17 mouse cellular contexts compared by ENCODE assay signal in the genomic region with DNA sequence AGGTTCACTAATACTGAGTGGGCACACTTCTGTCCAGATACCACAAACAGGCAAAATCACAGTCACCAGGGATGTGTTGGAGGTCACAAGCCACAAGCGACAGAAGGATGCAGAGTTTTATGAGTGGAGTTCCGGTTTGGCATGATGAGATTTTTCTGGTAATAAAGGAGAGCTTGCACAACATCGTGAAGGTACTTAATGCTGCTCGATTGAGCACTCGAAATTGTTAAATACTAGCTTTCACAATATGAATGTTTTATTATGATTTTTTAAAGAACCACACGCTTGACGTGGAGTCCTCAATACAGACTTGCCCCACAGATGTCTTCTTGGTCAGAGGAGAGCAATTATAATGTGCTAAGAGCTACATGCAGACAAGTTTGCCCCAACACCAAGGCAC. TPM values are rescaled to one million over a fixed set of nuclear protein-coding genes. Genes with fewer than 3 reads are reported as not detected.
DNase-seq lines count a peak whose midpoint lies in the region; ATAC-seq and TF ChIP-seq lines count a peak whose summit lies in the region.
"Had no signal": no experiment of that assay in that cellular context is flagged by ENCODE, and none has a peak within 500 bp of the region (broad histone marks: within the 10 kb centered on the region; RNA-seq: fewer than 3 reads in every experiment).

No protein-coding gene starts in this region.

- WGBS in liver, embryonic 16.5 days (ENCODE audit: insufficient replicate concordance): 72% methylated on average over 7 of the region's 7 CpGs
- WGBS in lung, postnatal 0 days: 44% methylated on average over 7 of the region's 7 CpGs
- WGBS in kidney, embryonic 14.5 days: 85% methylated on average over 7 of the region's 7 CpGs

- peak; percentile 69 for TF ChIP-seq EP300 in lung, postnatal 0 days (IDR thresholded peaks at IDR 0.05)

- DNase-seq in liver: no peak
- DNase-seq in lung, postnatal 0 days (ENCODE audit: low spot score): peak; percentile 74
- no peak for DNase-seq in lung, postnatal 14 days
- DNase-seq in lung, postnatal 36 days: peak; percentile 70
- no peak for DNase-seq in lung, postnatal 10 days
- DNase-seq: adrenal gland, adult 2 months; adrenal gland, postnatal 10 days; adrenal gland, postnatal 25 days; embryo, embryonic 11 days had no signal

- no peaks in the 10 kb centered on the region for H3K9me3 ChIP-seq in liver, embryonic 16.5 days (replicated peaks; ENCODE audit: control insufficient read depth, low read length)
- H3K9me3 ChIP-seq in lung, postnatal 0 days (ENCODE audit: low read length): no peaks in the 10 kb centered on the region
- no peaks in the 10 kb centered on the region for H3K9me3 ChIP-seq in kidney, embryonic 14.5 days (ENCODE audit: control insufficient read depth, low read length)
- H3K9me3 ChIP-seq: embryonic facial prominence, embryonic 13.5 days; embryonic facial prominence, embryonic 15.5 days; forebrain, embryonic 10.5 days; forebrain, embryonic 12.5 days had no signal

- no peak overlapping the region for H3K27ac ChIP-seq in liver, embryonic 16.5 days (ENCODE audit: low read length)
- H3K27ac ChIP-seq in lung, postnatal 0 days (ENCODE audit: low read length): peak overlapping the region; percentile 54
- H3K27ac ChIP-seq in kidney, embryonic 14.5 days (ENCODE audit: low read depth, low read length): no peak overlapping the region
- H3K27ac ChIP-seq: embryonic facial prominence, embryonic 13.5 days; embryonic facial prominence, embryonic 15.5 days; forebrain, embryonic 10.5 days; forebrain, embryonic 12.5 days had no signal

- H3K4me2 ChIP-seq in liver, embryonic 16.5 days (ENCODE audit: low read depth, low read length): peak overlapping the region; percentile 48; the same call in 1 of the 2 replicates
- H3K4me2 ChIP-seq in lung, postnatal 0 days (replicated peaks; ENCODE audit: low read depth, low read length): no peak overlapping the region
- H3K4me2 ChIP-seq in kidney, embryonic 14.5 days (replicated peaks; ENCODE audit: low read depth, low read length): no peak overlapping the region
- H3K4me2 ChIP-seq: embryonic facial prominence, embryonic 13.5 days; embryonic facial prominence, embryonic 15.5 days; forebrain, embryonic 12.5 days had no signal

- TF ChIP-seq CTCF in lung, postnatal 0 days (IDR thresholded peaks at IDR 0.05): no peak

- no peak overlapping the region for H3K4me3 ChIP-seq in liver, embryonic 16.5 days (ENCODE audit: low read depth, low read length)
- H3K4me3 ChIP-seq in lung, postnatal 0 days (ENCODE audit: low read depth, low read length): no peak overlapping the region
- H3K4me3 ChIP-seq in kidney, embryonic 14.5 days (ENCODE audit: low read length): no peak overlapping the region
- H3K4me3 ChIP-seq: embryonic facial prominence, embryonic 13.5 days; embryonic facial prominence, embryonic 15.5 days; erythroblast, embryonic 14.5 days; forebrain, embryonic 10.5 days; forebrain, embryonic 12.5 days had no signal

- no peak for ATAC-seq in liver, embryonic 16.5 days (ENCODE audit: low read depth)
- ATAC-seq in lung, postnatal 0 days: peak; percentile 41
- ATAC-seq in kidney, embryonic 14.5 days (ENCODE audit: low FRiP score, low TSS enrichment): no peak
- ATAC-seq: forebrain, embryonic 14.5 days had no signal

- no peak overlapping the region for H3K9ac ChIP-seq in liver, embryonic 16.5 days (ENCODE audit: low read depth, low read length)
- H3K9ac ChIP-seq in lung, postnatal 0 days (replicated peaks; ENCODE audit: low read depth): no peak overlapping the region
- H3K9ac ChIP-seq in kidney, embryonic 14.5 days (ENCODE audit: low read depth, low read length): no peak overlapping the region
- H3K9ac ChIP-seq: embryonic facial prominence, embryonic 13.5 days; embryonic facial prominence, embryonic 15.5 days; forebrain, embryonic 12.5 days had no signal

- H3K27me3 ChIP-seq in liver, embryonic 16.5 days (ENCODE audit: control insufficient read depth, insufficient read depth, low read depth, low read length): no peaks in the 10 kb centered on the region
- H3K27me3 ChIP-seq in lung, postnatal 0 days (replicated peaks; ENCODE audit: insufficient read depth, low read length): no peaks in the 10 kb centered on the region
- H3K27me3 ChIP-seq in kidney, embryonic 14.5 days (ENCODE audit: control insufficient read depth, insufficient read depth, low read length): no peaks in the 10 kb centered on the region
- H3K27me3 ChIP-seq: embryonic facial prominence, embryonic 13.5 days; embryonic facial prominence, embryonic 15.5 days had no signal

- H3K36me3 ChIP-seq in liver, embryonic 16.5 days (ENCODE audit: control insufficient read depth, insufficient read depth): no peaks in the 10 kb centered on the region
- no peaks in the 10 kb centered on the region for H3K36me3 ChIP-seq in lung, postnatal 0 days (ENCODE audit: insufficient read depth, low read length)
- H3K36me3 ChIP-seq in kidney, embryonic 14.5 days (ENCODE audit: control insufficient read depth, insufficient read depth, low read length): no peaks in the 10 kb centered on the region
- H3K36me3 ChIP-seq: embryonic facial prominence, embryonic 13.5 days; embryonic facial prominence, embryonic 15.5 days; forebrain, embryonic 10.5 days; forebrain, embryonic 12.5 days had no signal

- H3K4me1 ChIP-seq in liver, embryonic 16.5 days (ENCODE audit: control insufficient read depth, low read depth, low read length): no peaks in the 10 kb centered on the region; the same call in 1 of the 2 replicates
- peaks cover 4% of the 10 kb centered on the region; the same call in 1 of the 2 replicates for H3K4me1 ChIP-seq in lung, postnatal 0 days (ENCODE audit: insufficient read depth, low read depth, low read length)
- H3K4me1 ChIP-seq in kidney, embryonic 14.5 days (ENCODE audit: control insufficient read depth, insufficient read depth, low read length): peaks cover 20% of the 10 kb centered on the region

RNA-seq across cellular contexts. Expression of a gene that starts 40.0 kb away (rescaled TPM):
- polyA plus RNA-seq in liver, embryonic 16.5 days (2015; fragmentation: Nextera tagmentation; extraction: Ambion mirVana): 1.4 and 1.5 TPM in 2 replicates
- polyA plus RNA-seq in lung, postnatal 0 days (2015; fragmentation: Nextera tagmentation; extraction: Ambion mirVana): 8.7 and 8.8 TPM in 2 replicates
- 9.7 and 13.3 TPM in 2 replicates for polyA plus RNA-seq in kidney, embryonic 14.5 days (2014; fragmentation: Nextera tagmentation; extraction: Ambion mirVana)

Comparison
In these comparisons a context has a peak if more than half of its experiments do, and no peak if none do; other contexts are left out.
1. DNase-seq: peak in lung, postnatal 0 days (single experiment) and lung, postnatal 36 days (single experiment); none in liver (single experiment), lung, postnatal 14 days (single experiment) and lung, postnatal 10 days (single experiment).